Mouse (Mus musculus): ENCODE results near the gene Snrpa1. TPM values are rescaled to one million over a fixed set of nuclear protein-coding genes. Genes with fewer than 3 reads are reported as not detected.

The Snrpa1 gene
- total RNA-seq, 1 experiment, result 168 TPM

DNA sequence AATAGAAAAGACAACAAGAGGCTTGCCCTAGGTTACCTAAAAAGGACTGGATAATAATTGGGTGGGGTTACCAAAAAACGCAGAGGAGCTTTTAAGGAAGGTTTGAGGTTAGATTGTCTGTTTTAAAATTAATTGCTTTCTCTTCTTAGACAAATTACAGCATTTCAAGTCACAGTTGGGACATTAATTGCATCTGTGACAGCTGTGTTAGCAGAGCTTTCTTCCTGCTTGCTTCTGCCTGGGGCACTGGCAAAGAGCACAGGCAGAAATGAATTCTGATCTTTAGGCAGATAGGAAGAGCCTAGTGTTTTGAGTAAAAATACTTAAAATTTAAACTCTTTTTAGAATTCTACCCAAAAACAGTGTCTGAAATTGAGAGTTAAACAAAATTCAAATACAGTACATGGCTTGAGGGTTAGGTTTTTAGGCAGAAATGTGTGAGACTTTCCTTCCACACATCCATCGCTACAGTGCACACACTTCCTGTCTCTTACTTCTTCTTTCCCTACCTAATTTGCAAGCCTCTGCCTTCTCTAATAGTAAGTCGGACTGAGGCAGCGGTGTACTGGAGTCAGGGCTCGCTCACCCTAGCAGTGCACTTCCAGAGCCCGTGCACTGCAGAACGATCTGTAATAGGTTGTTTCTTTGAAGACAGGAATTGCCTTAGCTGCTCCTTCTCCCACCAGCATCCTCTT, 62.0 kb downstream of the Snrpa1 start:
- in situ Hi-C loops (cut with MboI; ENCODE audit: low sequenced_read_pairs in 2 of 2, unreplicated experiment in 2 of 2), result loop anchor here (25.0 kb wide), 2 partner anchors 191 to 541 kb away; no protein-coding TSS in a partner anchor
- DNase-seq (ENCODE audit: low read depth, low spot score), result no peak
- H3K9ac ChIP-seq (ENCODE audit: insufficient read depth, low read depth, low read length, poor library complexity, severe bottlenecking), result no peak overlapping the region
- TF ChIP-seq ZNF384 (IDR thresholded peaks at IDR 0.05; ENCODE audit: low read depth, low read length) (no peak), HCFC1 (IDR thresholded peaks at IDR 0.05; ENCODE audit: borderline replicate concordance, insufficient read depth, low read length) (no peak), MAFK (IDR thresholded peaks at IDR 0.05; ENCODE audit: insufficient read depth, low read depth, low read length) (no peak), CHD2 (IDR thresholded peaks at IDR 0.05; ENCODE audit: low read depth, low read length) (no peak), ZC3H11A (IDR thresholded peaks at IDR 0.05; ENCODE audit: borderline replicate concordance, low read depth, low read length) (no peak)
- H3K36me3 ChIP-seq (ENCODE audit: control insufficient read depth, insufficient read depth, low read length, poor library complexity, severe bottlenecking), result peaks cover 2% of the 10 kb centered on the region; the same call in 1 of the 2 replicates
- no peaks in the 10 kb centered on the region for H3K9me3 ChIP-seq (ENCODE audit: control insufficient read depth, insufficient read depth, low read depth, low read length)
- peaks cover 0 to 2% of the 10 kb centered on the region in 2 experiments; a peak in 1 of 4 replicates for H3K4me1 ChIP-seq (ENCODE audit: control insufficient read depth in 2 of 2, insufficient read depth in 2 of 2, low read length in 2 of 2, poor library complexity in 1 of 2)
- no peak overlapping the region for H3K4me3 ChIP-seq (ENCODE audit: insufficient read depth in 1 of 2, low read depth in 1 of 2, low read length in 2 of 2, poor library complexity in 1 of 2, severe bottlenecking in 1 of 2)
- no peak overlapping the region for H3K27ac ChIP-seq (ENCODE audit: insufficient read depth, low read depth, low read length, poor library complexity, severe bottlenecking)

Other genes with a start within 250 kb of the Snrpa1 start
- gene Pcsk6, start 197.3 kb upstream of the Snrpa1 start, total RNA-seq (2012; rRNA removed), result 62.6 and 106 TPM in 2 replicates
- gene Gm45213, start 15.4 kb upstream of the Snrpa1 start, total RNA-seq (2012; rRNA removed), result not detected in 2 replicates
- 79.0 and 82.1 TPM in 2 replicates for gene Selenos, start 20.6 kb downstream of the Snrpa1 start, total RNA-seq (2012; rRNA removed)
- 25.6 and 30.8 TPM in 2 replicates for gene Chsy1, start 50.5 kb downstream of the Snrpa1 start, total RNA-seq (2012; rRNA removed)